Mouse (Mus musculus) small intestine, adult 2 months (tissue): Measurements from ENCODE around the gene Oat.

ENCODE experiments used
- CTCF ChIP-seq: fragments of 200-500 bp; IDR thresholded peaks from 2 replicates; pipeline ENCODE4 v1.5.1; 2012; ENCODE audit warnings: low read depth, mild to moderate bottlenecking, control low read depth, inconsistent platforms, low read length, moderate library complexity, mixed read lengths; ENCODE audit not compliant: insufficient replicate concordance, insufficient read length; ENCODE audit errors: extremely low read depth
- POLR2A ChIP-seq: fragments of 200-500 bp; IDR thresholded peaks from 2 replicates; pipeline ENCODE4 v1.6.1; 2012; ENCODE audit warnings: low read depth, mild to moderate bottlenecking, control low read depth, inconsistent platforms, low read length, moderate library complexity

GRCm38 (mm10) chr7:132513419-132513982 lies 62.7 kb downstream of the Oat start:
- TF ChIP-seq CTCF (no peak), POLR2A (no peak)
